Mouse (Mus musculus) E14TG2a.4 (cell line): ENCODE data around the gene Msln.

Experiments used
- CTCF ChIP-seq: conservative IDR thresholded peaks from 2 replicates; pipeline ENCODE4 v1.5.1; 2014; ENCODE audit warnings: low read length
- NANOG ChIP-seq: IDR thresholded peaks from 2 replicates; pipeline ENCODE4 v1.6.1; 2014; ENCODE audit warnings: borderline replicate concordance, low read length, mixed read lengths

DNA sequence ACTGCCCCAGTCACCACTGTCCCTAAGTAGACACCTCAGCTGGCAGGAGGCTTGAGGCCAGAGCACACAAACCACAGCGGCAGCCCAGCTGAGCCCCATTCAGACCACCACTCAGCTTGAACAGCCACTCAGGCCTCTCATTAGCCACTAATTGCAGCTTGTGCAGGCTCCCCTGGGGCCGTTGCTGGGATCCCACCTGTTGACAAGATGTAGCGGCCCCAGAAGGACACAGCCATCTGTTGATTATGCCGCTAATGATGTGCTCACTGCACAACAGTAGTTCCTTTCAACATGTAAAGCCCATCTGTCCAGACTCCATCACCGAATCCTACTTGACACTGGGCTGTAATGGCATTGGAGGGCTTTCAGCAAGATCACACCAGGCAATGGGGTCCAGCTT, 11.7 kb upstream of the Msln start:
- no peak for TF ChIP-seq CTCF
- TF ChIP-seq NANOG: no peak
